Mouse (Mus musculus) ES-Bruce4 (cell line): ENCODE measurements around the gene Lurap1. TPM values are rescaled to one million over a fixed set of nuclear protein-coding genes. Genes with fewer than 3 reads are reported as not detected.

Experiments
- H3K27ac ChIP-seq: 2 replicates; pipeline ENCODE4 v1.5.1; 2012; ENCODE audit warnings: low read length, inconsistent platforms; ENCODE audit not compliant: insufficient read depth
- H3K27me3 ChIP-seq: 2 replicates; pipeline ENCODE4 v1.6.1; 2012; ENCODE audit warnings: mild to moderate bottlenecking, low read length, inconsistent platforms; ENCODE audit not compliant: control insufficient read depth, poor library complexity, insufficient read depth, severe bottlenecking
- H3K36me3 ChIP-seq: 2 replicates; pipeline ENCODE4 v1.6.1; 2012; ENCODE audit warnings: inconsistent platforms, mild to moderate bottlenecking, low read length, moderate library complexity; ENCODE audit not compliant: control insufficient read depth, poor library complexity, insufficient read depth, severe bottlenecking
- H3K4me1 ChIP-seq: one replicate; pipeline ENCODE4 v1.8.1; 2011; ENCODE audit warnings: low read length; ENCODE audit not compliant: control insufficient read depth, insufficient read depth
- H3K4me3 ChIP-seq: 2 replicates; pipeline ENCODE4 v1.5.1; 2011; ENCODE audit warnings: low read depth, mild to moderate bottlenecking, low read length
- H3K9ac ChIP-seq: 2 replicates; pipeline ENCODE4 v1.6.1; 2012; ENCODE audit warnings: low read depth, mild to moderate bottlenecking, inconsistent platforms; ENCODE audit not compliant: poor library complexity, severe bottlenecking
- H3K9me3 ChIP-seq: replicated peaks from 2 replicates; pipeline ENCODE4 v1.6.1; 2012; ENCODE audit warnings: mild to moderate bottlenecking, low read length, inconsistent platforms; ENCODE audit not compliant: control insufficient read depth, poor library complexity, insufficient read depth, severe bottlenecking
- CTCF ChIP-seq: IDR thresholded peaks from one replicate; pipeline ENCODE4 v1.8.1; 2011; ENCODE audit warnings: low read depth, low read length
- EP300 ChIP-seq: IDR thresholded peaks from 2 replicates; pipeline ENCODE4 v1.6.1; 2011; ENCODE audit warnings: low read depth, low read length; ENCODE audit not compliant: insufficient read depth
- POLR2A ChIP-seq: IDR thresholded peaks from one replicate; pipeline ENCODE4 v1.8.1; 2011; ENCODE audit warnings: low read length; ENCODE audit not compliant: insufficient read depth
- polyA plus RNA-seq: library from polyadenylated mRNA; stranded (reverse); fragments of >200 nt; gene quantifications from 2 replicates; pipeline ENCODE4 v1.2.4, GENCODE M21; 2011; ENCODE audit warnings: low read depth; ENCODE audit not compliant: missing spikeins, insufficient read depth, insufficient read length

Gene Lurap1
- polyA plus RNA-seq, 1 experiment, result 1.5 TPM

- Histone ChIP-seq H3K36me3 (peaks cover 33% of the 10 kb centered on the region), H3K9me3 (no peaks in the 10 kb centered on the region), H3K27ac (no peak overlapping the region), H3K9ac (no peak overlapping the region), H3K4me3 (no peak overlapping the region), H3K4me1 (peaks cover 5% of the 10 kb centered on the region), H3K27me3 (no peaks in the 10 kb centered on the region)
- TF ChIP-seq CTCF, result no peak
- TF ChIP-seq EP300, result no peak
- no peak for TF ChIP-seq POLR2A
These were observed 1.6 kb upstream of the Lurap1 start for GRCm38 (mm10) chr4:116152702-116153101.

DNA sequence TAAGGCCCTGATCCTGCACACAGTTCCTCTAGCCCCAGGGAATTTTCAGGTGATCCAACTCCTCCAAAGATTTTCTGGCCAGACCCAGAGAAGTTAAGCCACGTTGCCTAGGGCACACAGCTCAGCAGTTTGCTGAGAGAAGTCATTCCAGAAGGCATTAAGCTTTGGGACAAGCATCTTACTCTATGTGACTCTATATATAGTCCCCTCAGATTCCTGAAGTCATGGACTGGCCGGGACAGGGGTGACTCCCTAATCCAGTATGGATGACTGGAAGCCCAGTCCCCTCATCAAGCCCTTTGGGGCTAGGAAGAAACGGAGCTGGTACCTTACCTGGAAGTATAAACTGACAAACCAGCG, 296 bp downstream of the Lurap1 start:
- Histone ChIP-seq H3K4me1 (peaks cover 5% of the 10 kb centered on the region), H3K9ac (peak overlapping the region; percentile 97), H3K36me3 (peaks cover 19% of the 10 kb centered on the region), H3K9me3 (no peaks in the 10 kb centered on the region), H3K27me3 (no peaks in the 10 kb centered on the region), H3K4me3 (peak overlapping the region; percentile 94), H3K27ac (peak overlapping the region; percentile 53)
- TF ChIP-seq CTCF (no peak), POLR2A (no peak), EP300 (no peak)

GRCm38 (mm10) chr4:116150156-116150861, 829 bp downstream of the Lurap1 start:
- peak overlapping the region; percentile 53 for H3K27ac ChIP-seq
- peak overlapping the region; percentile 94 for H3K4me3 ChIP-seq
- no peaks in the 10 kb centered on the region for H3K9me3 ChIP-seq
- H3K36me3 ChIP-seq, result peaks cover 14% of the 10 kb centered on the region
- H3K9ac ChIP-seq, result peak overlapping the region; percentile 97
- peaks cover 5% of the 10 kb centered on the region for H3K4me1 ChIP-seq
- no peaks in the 10 kb centered on the region for H3K27me3 ChIP-seq
- no peak for TF ChIP-seq CTCF
- no peak for TF ChIP-seq EP300
- TF ChIP-seq POLR2A, result no peak

DNA sequence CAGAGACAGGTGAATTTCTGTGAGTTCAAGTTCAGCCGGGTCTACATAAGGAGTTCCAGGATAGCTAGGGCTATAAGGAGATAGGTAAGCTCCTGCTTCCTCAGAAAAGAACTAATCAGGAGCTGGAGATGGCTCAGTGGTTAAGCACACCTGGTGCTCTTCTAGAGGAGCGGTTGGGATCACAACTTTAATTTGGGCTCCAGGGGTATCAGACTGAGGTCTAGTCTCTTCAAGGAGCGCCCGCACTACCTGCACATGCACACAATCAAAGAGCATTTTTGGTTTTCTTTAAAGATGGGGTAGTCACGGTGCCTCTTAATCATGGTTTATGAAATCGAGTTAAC, 1.4 kb downstream of the Lurap1 start:
- H3K27me3 ChIP-seq, result no peaks in the 10 kb centered on the region
- peak overlapping the region; percentile 3 for H3K27ac ChIP-seq

GRCm38 (mm10) chr4:116143891-116144717, 7.0 kb downstream of the Lurap1 start:
- H3K27ac ChIP-seq, result no peak overlapping the region
- H3K9ac ChIP-seq, result peak overlapping the region; percentile 64
- peak overlapping the region; percentile 61 for H3K4me3 ChIP-seq
- H3K27me3 ChIP-seq, result no peaks in the 10 kb centered on the region
- peaks cover 2% of the 10 kb centered on the region for H3K4me1 ChIP-seq
- no peaks in the 10 kb centered on the region for H3K36me3 ChIP-seq
- H3K9me3 ChIP-seq, result no peaks in the 10 kb centered on the region
- TF ChIP-seq EP300 (no peak), CTCF (no peak), POLR2A (no peak)

More for the DNA sequence above, 1.4 kb downstream of the Lurap1 start:
- H3K9me3 ChIP-seq, result no peaks in the 10 kb centered on the region
- peaks cover 5% of the 10 kb centered on the region for H3K4me1 ChIP-seq
- peak overlapping the region; percentile 97 for H3K9ac ChIP-seq
- H3K4me3 ChIP-seq, result peak overlapping the region; percentile 61
- TF ChIP-seq EP300 (no peak), POLR2A (no peak), CTCF (no peak)
- H3K36me3 ChIP-seq, result peaks cover 14% of the 10 kb centered on the region; the same call in 1 of the 2 replicates
